Mouse (Mus musculus) right cerebral cortex, postnatal 4 days (tissue): ENCODE data around the gene Slc29a3.
"Not testable (repeated sequence)": the region's sequence is repeated elsewhere in the genome, so short reads cannot be mapped to it uniquely, and the experiment has no call there.

Experiments used
- DNase-seq: peaks from one replicate; pipeline ENCODE4 v3.0.0-alpha.2; 2022

Slc29a3 gene

GRCm38 (mm10) chr10:60723345-60723744, 29.2 kb downstream of the Slc29a3 start:
- no peak for DNase-seq

GRCm38 (mm10) chr10:60721640-60722039, 31.0 kb downstream of the Slc29a3 start:
- DNase-seq = no peak

- DNase-seq = no peak
Observed at GRCm38 (mm10) chr10:60720461-60720860, 32.1 kb downstream of the Slc29a3 start.

DNA sequence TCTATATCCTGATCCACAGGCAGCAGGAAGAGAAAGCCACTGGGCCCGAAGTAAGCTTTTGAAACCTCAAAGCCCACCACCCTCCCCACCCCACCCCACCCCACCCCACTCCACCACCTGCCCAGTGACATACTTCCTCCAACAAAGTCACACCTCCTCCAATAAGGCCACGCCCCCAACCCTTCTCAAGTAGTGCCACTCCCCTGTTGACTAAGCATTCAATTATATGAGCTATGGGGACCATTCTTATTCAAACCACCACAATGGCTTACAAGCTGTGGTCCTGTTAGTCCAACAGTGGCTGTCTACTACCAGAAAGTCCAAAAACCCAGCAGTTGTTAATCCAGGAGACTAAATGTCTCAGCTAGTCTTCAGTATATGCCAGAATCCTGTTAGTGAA, 34.1 kb downstream of the Slc29a3 start:
- no peak for DNase-seq

- DNase-seq = no peak
Observed at GRCm38 (mm10) chr10:60716449-60716848, 36.1 kb downstream of the Slc29a3 start.

GRCm38 (mm10) chr10:60712299-60712698, 40.3 kb downstream of the Slc29a3 start:
- DNase-seq = not testable (repeated sequence)

GRCm38 (mm10) chr10:60708837-60709236, 43.8 kb downstream of the Slc29a3 start:
- DNase-seq = no peak

DNA sequence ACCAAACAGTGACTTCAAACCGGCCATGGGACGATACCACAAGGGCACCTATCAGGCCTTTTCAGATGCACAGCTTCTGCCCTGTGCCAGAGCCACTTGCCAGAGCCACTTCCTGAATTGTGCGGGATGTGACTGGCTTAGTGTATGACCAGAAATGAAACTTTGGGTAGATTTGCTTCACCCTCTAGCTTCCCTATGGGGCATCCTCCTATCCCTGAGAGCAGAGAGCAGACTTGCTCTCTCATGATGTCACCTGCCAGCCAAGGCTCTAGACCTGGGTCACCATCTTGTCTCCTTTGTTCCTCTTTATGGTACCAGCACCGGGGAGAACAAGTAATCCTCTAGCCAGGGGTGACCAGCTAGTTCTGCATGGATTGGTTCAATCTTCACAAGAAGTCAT, 46.3 kb downstream of the Slc29a3 start:
- DNase-seq = no peak

- no peak for DNase-seq
Observed at GRCm38 (mm10) chr10:60705134-60705533, 47.5 kb downstream of the Slc29a3 start.

GRCm38 (mm10) chr10:60697775-60698174, 54.8 kb downstream of the Slc29a3 start:
- DNase-seq = no peak

GRCm38 (mm10) chr10:60696975-60697374, 55.6 kb downstream of the Slc29a3 start:
- peak; percentile 71 for DNase-seq

- DNase-seq = no peak
Observed at GRCm38 (mm10) chr10:60696390-60696789, 56.2 kb downstream of the Slc29a3 start, which contains the start of gene Cdh23. Cdh23 (minus strand) TSS chr10:60696490.

DNA sequence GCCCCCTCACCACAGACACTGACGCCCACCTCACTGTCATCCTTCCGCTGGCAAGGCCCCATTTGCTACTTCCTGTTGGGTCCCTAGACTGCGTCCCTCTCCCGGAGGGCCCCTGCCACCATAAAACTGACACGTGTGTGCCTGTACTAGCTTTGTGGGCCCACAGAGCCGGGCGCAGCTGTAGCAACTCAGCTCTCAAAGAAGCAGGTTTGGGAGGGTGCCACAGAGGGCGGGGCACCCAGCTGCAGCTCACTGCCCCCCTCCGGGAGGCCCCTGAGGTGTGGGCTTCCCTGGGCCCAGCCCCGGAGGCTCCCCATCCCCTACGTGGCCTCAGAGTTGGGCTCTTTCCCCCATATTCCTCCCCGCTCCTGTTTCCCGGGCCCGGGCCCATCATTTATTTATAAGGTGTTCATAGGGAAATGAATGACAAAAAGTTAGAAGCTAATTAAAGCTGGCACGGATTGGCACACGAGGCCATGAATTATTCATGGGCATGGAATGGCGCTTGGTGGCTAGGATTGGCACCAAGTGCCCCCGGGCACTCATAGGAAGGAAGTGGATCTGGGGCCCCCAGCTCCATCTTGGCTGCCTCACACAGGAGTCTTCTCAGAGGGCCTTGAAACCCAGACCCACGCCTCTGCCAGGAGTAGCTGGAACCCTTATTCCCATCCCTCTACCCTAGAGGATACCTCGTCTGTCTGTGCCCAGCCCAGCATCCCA, 60.8 kb downstream of the Slc29a3 start:
- DNase-seq = peak; percentile 34

- DNase-seq = no peak
Observed at GRCm38 (mm10) chr10:60690960-60691359, 61.6 kb downstream of the Slc29a3 start.

DNA sequence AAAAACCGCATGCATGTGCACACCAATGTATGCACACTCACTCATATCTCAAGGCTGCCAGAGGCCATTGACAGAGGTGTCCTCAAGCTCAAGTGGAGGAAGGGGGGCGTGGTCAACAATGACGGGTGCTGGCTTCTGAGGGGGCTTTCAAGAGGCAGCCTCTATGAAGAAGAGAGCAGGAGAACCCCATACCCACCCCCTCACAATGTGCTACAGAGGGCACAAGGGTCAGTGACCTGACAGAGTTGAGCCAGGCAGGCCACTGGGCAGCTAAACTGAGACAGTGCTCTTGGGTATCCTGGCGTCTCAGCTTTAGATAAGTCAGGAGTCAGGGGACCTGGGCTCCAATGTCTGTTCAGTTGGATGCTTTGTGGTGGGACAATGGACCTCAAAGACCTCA, 63.2 kb downstream of the Slc29a3 start:
- no peak for DNase-seq

DNA sequence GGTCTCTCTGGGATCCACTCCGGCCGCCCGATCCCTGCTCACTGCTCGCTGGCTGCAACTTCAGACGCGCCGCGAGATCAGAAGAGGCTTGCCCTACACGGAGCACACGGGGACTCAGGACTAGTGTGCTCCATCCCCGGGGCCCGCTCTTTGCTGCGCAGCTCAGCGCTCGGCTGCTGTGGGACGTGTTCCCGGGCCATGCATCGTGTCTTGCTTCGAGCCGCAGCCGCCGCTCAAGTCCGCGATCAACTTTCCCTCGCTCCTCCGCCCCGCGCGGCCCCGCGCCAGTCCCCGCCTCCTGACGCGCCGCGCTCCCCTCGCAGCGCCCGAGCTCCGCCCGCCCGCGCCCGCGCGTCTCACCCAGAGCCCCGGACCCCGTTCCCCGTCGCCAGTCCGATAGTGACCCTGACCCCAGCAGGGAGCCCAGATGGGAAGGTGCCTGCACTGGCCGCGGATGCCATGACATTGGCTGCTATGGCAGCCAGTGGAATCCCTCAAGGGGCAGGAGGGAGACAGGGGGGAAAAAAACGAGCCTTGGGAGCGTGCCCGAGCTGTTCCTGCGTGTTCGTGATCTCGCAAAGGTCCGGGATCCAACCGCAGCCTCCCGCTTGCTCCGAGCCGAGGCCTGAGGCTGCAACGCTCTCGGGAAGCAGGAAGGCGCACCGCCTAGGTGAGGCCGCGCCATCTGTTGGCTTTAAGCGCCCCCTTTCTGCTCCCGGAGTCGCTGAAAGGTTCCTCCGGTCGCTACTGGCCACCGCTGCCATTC, 65.4 kb downstream of the Slc29a3 start:
- DNase-seq = peak; percentile 61

- DNase-seq = no peak
Observed at GRCm38 (mm10) chr10:60686641-60686975, 66.0 kb downstream of the Slc29a3 start.

GRCm38 (mm10) chr10:60685764-60686640, 66.6 kb downstream of the Slc29a3 start:
- DNase-seq = no peak

GRCm38 (mm10) chr10:60678926-60679325, 73.7 kb downstream of the Slc29a3 start:
- no peak for DNase-seq

- DNase-seq = no peak
Observed at GRCm38 (mm10) chr10:60677319-60677718, 75.3 kb downstream of the Slc29a3 start.

GRCm38 (mm10) chr10:60670166-60670565, 82.4 kb downstream of the Slc29a3 start:
- DNase-seq = no peak

GRCm38 (mm10) chr10:60668591-60668990, 84.0 kb downstream of the Slc29a3 start:
- no peak for DNase-seq
